Comparison of ENCODE assay signal across 8 mouse cellular contexts in genomic region chr16:94568335-94569228, GRCm38 (mm10). TPM values are rescaled to one million over a fixed set of nuclear protein-coding genes. Genes with fewer than 3 reads are reported as not detected.
A peak's percentile ranks its signal among the peaks of the same experiment; 100 is the strongest.
DNase-seq lines count a peak whose midpoint lies in the region; ATAC-seq and TF ChIP-seq lines count a peak whose summit lies in the region.

No protein-coding gene starts in this region.

- 2% methylated on average over 53 of the region's 53 CpGs for WGBS in spleen, adult 2 months
- 1% methylated on average over 46 of the region's 53 CpGs for WGBS in lung, embryonic 16.5 days
- WGBS in stomach, postnatal 0 days = 1% methylated on average over 51 of the region's 53 CpGs

- DNase-seq in adrenal gland, postnatal 36 days = peak; percentile 84 to 91
- DNase-seq in adrenal gland, postnatal 10 days = no peak
- DNase-seq in spleen, adult 2 months (ENCODE audit: low read depth in 1 of 2, low spot score in 2 of 2) = no peak
- no peak for DNase-seq in spleen, adult 12 weeks (ENCODE audit: low spot score)
- peak; percentile 18 for DNase-seq in hindlimb bud, embryonic 11.5 days (ENCODE audit: extremely low spot score, low read depth, low spot score)
- DNase-seq in stomach, postnatal 0 days (ENCODE audit: low spot score) = peak; percentile 85

- peak overlapping the region; percentile 82 for H3K9ac ChIP-seq in lung, embryonic 16.5 days (ENCODE audit: low read length)
- peak overlapping the region; percentile 90 for H3K9ac ChIP-seq in stomach, postnatal 0 days (ENCODE audit: low read length)

- peak overlapping the region; percentile 91 for H3K4me3 ChIP-seq in spleen, adult 2 months (ENCODE audit: extremely low read depth, insufficient read depth, insufficient read length)
- peak overlapping the region; percentile 74 for H3K4me3 ChIP-seq in lung, embryonic 16.5 days (ENCODE audit: low read length)
- H3K4me3 ChIP-seq in stomach, postnatal 0 days (ENCODE audit: low read depth, low read length) = peak overlapping the region; percentile 95

- H3K27me3 ChIP-seq in spleen, adult 2 months (ENCODE audit: control insufficient read depth, insufficient read depth, low read length) = no peaks in the 10 kb centered on the region
- H3K27me3 ChIP-seq in lung, embryonic 16.5 days (ENCODE audit: control insufficient read depth, insufficient read depth, low read depth, low read length) = no peaks in the 10 kb centered on the region
- no peaks in the 10 kb centered on the region for H3K27me3 ChIP-seq in stomach, postnatal 0 days (ENCODE audit: control insufficient read depth, insufficient read depth, low read length)

- no peaks in the 10 kb centered on the region for H3K36me3 ChIP-seq in spleen, adult 2 months (ENCODE audit: control insufficient read depth, insufficient read depth, low read length)
- H3K36me3 ChIP-seq in lung, embryonic 16.5 days (ENCODE audit: control insufficient read depth, insufficient read depth, low read length) = no peaks in the 10 kb centered on the region
- H3K36me3 ChIP-seq in stomach, postnatal 0 days (ENCODE audit: control insufficient read depth, insufficient read depth, low read length) = no peaks in the 10 kb centered on the region

- peak; percentile 45 for TF ChIP-seq POLR2A in spleen, adult 2 months (IDR thresholded peaks at IDR 0.05; ENCODE audit: low read depth, low read length)

- peak; percentile 30 for ATAC-seq in erythroblast, adult 5-6 weeks (replicated peaks; ENCODE audit: low FRiP score, poor library complexity, severe bottlenecking)
- ATAC-seq in lung, embryonic 16.5 days (ENCODE audit: low read depth) = peak; percentile 84
- ATAC-seq in stomach, postnatal 0 days (ENCODE audit: low FRiP score, low TSS enrichment) = peak; percentile 80; the same call in 1 of the 2 replicates

- no peak for TF ChIP-seq EP300 in stomach, postnatal 0 days (optimal IDR thresholded peaks at IDR 0.05)

- H3K4me2 ChIP-seq in lung, embryonic 16.5 days (ENCODE audit: low read depth, low read length) = peak overlapping the region; percentile 66
- H3K4me2 ChIP-seq in stomach, postnatal 0 days (replicated peaks; ENCODE audit: low read depth) = peak overlapping the region; percentile 61

- H3K4me1 ChIP-seq in spleen, adult 2 months (ENCODE audit: control insufficient read depth, insufficient read depth, insufficient read length) = peaks cover 10% of the 10 kb centered on the region
- peaks cover 19% of the 10 kb centered on the region for H3K4me1 ChIP-seq in lung, embryonic 16.5 days (replicated peaks; ENCODE audit: control insufficient read depth, insufficient read depth, low read length)
- no peaks in the 10 kb centered on the region for H3K4me1 ChIP-seq in stomach, postnatal 0 days (replicated peaks; ENCODE audit: control insufficient read depth, insufficient read depth)

- no peaks in the 10 kb centered on the region for H3K9me3 ChIP-seq in lung, embryonic 16.5 days (ENCODE audit: control insufficient read depth, low read length)
- H3K9me3 ChIP-seq in stomach, postnatal 0 days (ENCODE audit: control insufficient read depth, low read length) = no peaks in the 10 kb centered on the region

- no peak for TF ChIP-seq CTCF in spleen, adult 2 months (IDR thresholded peaks at IDR 0.05; ENCODE audit: extremely low read depth, insufficient read depth, insufficient read length, insufficient replicate concordance)
- no peak for TF ChIP-seq CTCF in stomach, postnatal 0 days (IDR thresholded peaks at IDR 0.05; ENCODE audit: low read depth)

- H3K27ac ChIP-seq in spleen, adult 2 months (ENCODE audit: insufficient read depth, low read length) = peak overlapping the region; percentile 100
- peak overlapping the region; percentile 98 for H3K27ac ChIP-seq in lung, embryonic 16.5 days (ENCODE audit: low read length)
- peak overlapping the region; percentile 100 for H3K27ac ChIP-seq in stomach, postnatal 0 days (replicated peaks)

RNA-seq across cellular contexts. Expression of gene Dyrk1a, which starts 1.2 kb away (rescaled TPM):
- total RNA-seq in adrenal gland, postnatal 36 days (2021) = 10 to 100 TPM; 68.7 to 77.0 TPM
- total RNA-seq in adrenal gland, postnatal 10 days (2021) = 10 to 100 TPM; 59.7 to 62.7 TPM
- 24.7 and 30.7 TPM in 2 replicates for polyA plus RNA-seq in spleen, adult 2 months (2012; rRNA removed)
- 34.3 and 65.1 TPM in 2 replicates for total RNA-seq in erythroblast, adult 5-6 weeks (2015; ENCODE audit: low replicate concordance)
- total RNA-seq in erythroblast, adult 5-6 weeks (2017; ENCODE audit: low replicate concordance) = 60.3 and 66.8 TPM in 2 replicates
- 8.0 and 9.0 TPM in 2 replicates for polyA plus RNA-seq in lung, embryonic 16.5 days (2015; fragmentation: Nextera tagmentation; extraction: Ambion mirVana)
- 4.6 and 5.2 TPM in 2 replicates for polyA plus RNA-seq in stomach, postnatal 0 days (2015; fragmentation: Nextera tagmentation; extraction: Ambion mirVana)

RNA-seq across cellular contexts. Expression of gene Vps26c, which starts 42.0 kb away (rescaled TPM):
- 10 to 100 TPM; 60.6 to 73.2 TPM for total RNA-seq in adrenal gland, postnatal 36 days (2021)
- 10 to 100 TPM; 40.8 to 52.8 TPM for total RNA-seq in adrenal gland, postnatal 10 days (2021)
- polyA plus RNA-seq in spleen, adult 2 months (2012; rRNA removed) = 21.4 and 22.3 TPM in 2 replicates
- total RNA-seq in erythroblast, adult 5-6 weeks (2015; ENCODE audit: low replicate concordance) = 5.2 and 8.4 TPM in 2 replicates
- total RNA-seq in erythroblast, adult 5-6 weeks (2017; ENCODE audit: low replicate concordance) = 4.5 and 19.8 TPM in 2 replicates
- 57.8 and 68.0 TPM in 2 replicates for polyA plus RNA-seq in lung, embryonic 16.5 days (2015; fragmentation: Nextera tagmentation; extraction: Ambion mirVana)
- polyA plus RNA-seq in stomach, postnatal 0 days (2015; fragmentation: Nextera tagmentation; extraction: Ambion mirVana) = 28.5 and 34.8 TPM in 2 replicates

Comparison
In these comparisons a context has a peak if more than half of its experiments do, and no peak if none do; other contexts are left out.
1. DNase-seq: peak in adrenal gland, postnatal 36 days (2 of 2), hindlimb bud, embryonic 11.5 days (single experiment) and stomach, postnatal 0 days (single experiment); none in adrenal gland, postnatal 10 days (single experiment), spleen, adult 2 months (0 of 2) and spleen, adult 12 weeks (single experiment).
2. ATAC-seq: peak in every context shown above with its lines; median percentile 84 in lung, embryonic 16.5 days; 80 in stomach, postnatal 0 days; 30 in erythroblast, adult 5-6 weeks.
3. Peak in every context shown above with its lines, with median percentiles within 50 percentile points of each other: H3K27ac ChIP-seq and H3K4me3 ChIP-seq.